In genomic region chr5:67307659-67308222, GRCm38 (mm10) we compare ENCODE assay signal across 8 mouse cellular contexts. TPM values are rescaled to one million over a fixed set of nuclear protein-coding genes. Genes with fewer than 3 reads are reported as not detected.
DNase-seq lines count a peak whose midpoint lies in the region; ATAC-seq and TF ChIP-seq lines count a peak whose summit lies in the region.

No protein-coding gene starts in this region.

- peak overlapping the region; percentile 66 for H3K4me2 ChIP-seq in embryonic facial prominence, embryonic 14.5 days (ENCODE audit: low read depth, low read length)
- peak overlapping the region; percentile 81 for H3K4me2 ChIP-seq in limb, embryonic 13.5 days (replicated peaks)

- intact Hi-C loops in left cerebral cortex, postnatal 25 days (cut with DNase I) = no loop called here

- H3K9me3 ChIP-seq in megakaryocyte, embryonic 14.5 days = no peaks in the 10 kb centered on the region
- H3K9me3 ChIP-seq in embryonic facial prominence, embryonic 14.5 days (ENCODE audit: control insufficient read depth, low read length) = no peaks in the 10 kb centered on the region
- no peaks in the 10 kb centered on the region for H3K9me3 ChIP-seq in limb, embryonic 13.5 days

- 33% methylated on average over 13 of the region's 13 CpGs for WGBS in embryonic facial prominence, embryonic 14.5 days
- WGBS in limb, embryonic 13.5 days = 29% methylated on average over 13 of the region's 13 CpGs
- 37% methylated on average over 13 of the region's 13 CpGs for WGBS in spleen, adult 2 months

- H3K9ac ChIP-seq in embryonic facial prominence, embryonic 14.5 days (ENCODE audit: low read depth, low read length) = peak overlapping the region; percentile 91
- peak overlapping the region; percentile 92 for H3K9ac ChIP-seq in limb, embryonic 13.5 days

- no peaks in the 10 kb centered on the region for H3K27me3 ChIP-seq in megakaryocyte, embryonic 14.5 days (replicated peaks)
- no peaks in the 10 kb centered on the region for H3K27me3 ChIP-seq in embryonic facial prominence, embryonic 14.5 days (replicated peaks; ENCODE audit: control insufficient read depth, insufficient read depth, low read length)
- H3K27me3 ChIP-seq in limb, embryonic 13.5 days = no peaks in the 10 kb centered on the region
- H3K27me3 ChIP-seq in spleen, adult 2 months (ENCODE audit: control insufficient read depth, insufficient read depth, low read length) = no peaks in the 10 kb centered on the region

- H3K4me3 ChIP-seq in megakaryocyte, embryonic 14.5 days (replicated peaks) = peak overlapping the region; percentile 99
- H3K4me3 ChIP-seq in embryonic facial prominence, embryonic 14.5 days (ENCODE audit: low read depth, low read length) = peak overlapping the region; percentile 97
- peak overlapping the region; percentile 98 for H3K4me3 ChIP-seq in limb, embryonic 13.5 days
- peak overlapping the region; percentile 90 for H3K4me3 ChIP-seq in spleen, adult 2 months (ENCODE audit: extremely low read depth, insufficient read depth, insufficient read length)

- ATAC-seq in megakaryocyte, adult 5-6 weeks (ENCODE audit: poor library complexity, severe bottlenecking) = no peak
- ATAC-seq in embryonic facial prominence, embryonic 14.5 days (ENCODE audit: low read depth) = no peak
- no peak for ATAC-seq in limb, embryonic 13.5 days (ENCODE audit: low FRiP score, low read depth)

- no peak overlapping the region for H3K27ac ChIP-seq in embryonic facial prominence, embryonic 14.5 days (replicated peaks; ENCODE audit: low read depth, low read length)
- no peak overlapping the region for H3K27ac ChIP-seq in limb, embryonic 13.5 days
- H3K27ac ChIP-seq in spleen, adult 2 months (ENCODE audit: insufficient read depth, low read length) = peak overlapping the region; percentile 28; the same call in 1 of the 2 replicates

- H3K36me3 ChIP-seq in megakaryocyte, embryonic 14.5 days (replicated peaks; ENCODE audit: low read length) = peaks cover 26% of the 10 kb centered on the region
- H3K36me3 ChIP-seq in embryonic facial prominence, embryonic 14.5 days (ENCODE audit: control insufficient read depth, insufficient read depth, low read length) = 0 out of 2 replicates have a peak, but pooled peaks cover 5% of the 10 kb centered on the region
- H3K36me3 ChIP-seq in limb, embryonic 13.5 days = peaks cover 12% of the 10 kb centered on the region; the same call in 1 of the 2 replicates
- H3K36me3 ChIP-seq in spleen, adult 2 months (ENCODE audit: control insufficient read depth, insufficient read depth, low read length) = no peaks in the 10 kb centered on the region

- TF ChIP-seq CTCF in spleen, adult 2 months (IDR thresholded peaks at IDR 0.05; ENCODE audit: extremely low read depth, insufficient read depth, insufficient read length, insufficient replicate concordance) = no peak

- TF ChIP-seq POLR2A in spleen, adult 2 months (IDR thresholded peaks at IDR 0.05; ENCODE audit: low read depth, low read length) = no peak

- DNase-seq in embryonic facial prominence, embryonic 14.5 days (ENCODE audit: low spot score) = no peak
- DNase-seq in spleen, adult 2 months (ENCODE audit: low read depth in 1 of 2, low spot score in 2 of 2) = no peak
- no peak for DNase-seq in left cerebral cortex, postnatal 25 days (ENCODE audit: low spot score in 2 of 2)
- no peak for DNase-seq in frontal cortex, postnatal 14 days (ENCODE audit: low spot score in 2 of 2)
- no peak for DNase-seq in adrenal gland, postnatal 14 days

- peaks cover 65% of the 10 kb centered on the region for H3K4me1 ChIP-seq in megakaryocyte, embryonic 14.5 days
- H3K4me1 ChIP-seq in embryonic facial prominence, embryonic 14.5 days (ENCODE audit: control insufficient read depth, insufficient read depth, low read length) = 0 out of 2 replicates have a peak, but pooled peaks cover 7% of the 10 kb centered on the region
- peaks cover 10% of the 10 kb centered on the region for H3K4me1 ChIP-seq in limb, embryonic 13.5 days
- H3K4me1 ChIP-seq in spleen, adult 2 months (ENCODE audit: control insufficient read depth, insufficient read depth, insufficient read length) = peaks cover 3% of the 10 kb centered on the region; the same call in 1 of the 2 replicates

RNA-seq across cellular contexts. Expression of gene Slc30a9, which starts 1.0 kb away (rescaled TPM):
- 0.68 and 4.5 TPM in 2 replicates for polyA plus RNA-seq in megakaryocyte, embryonic 14.5 days (2012; ENCODE audit: insufficient read depth, low replicate concordance)
- 17.4 and 22.5 TPM in 2 replicates for total RNA-seq in megakaryocyte, adult 5-6 weeks (2015)
- 20.3 and 42.4 TPM in 2 replicates for total RNA-seq in megakaryocyte, adult 5-6 weeks (2017)
- 104 and 106 TPM in 2 replicates for polyA plus RNA-seq in embryonic facial prominence, embryonic 14.5 days (2014; fragmentation: Nextera tagmentation; extraction: Ambion mirVana)
- polyA plus RNA-seq in limb, embryonic 13.5 days (2015; fragmentation: Nextera tagmentation; extraction: Ambion mirVana) = 95.2 and 97.0 TPM in 2 replicates
- 14.2 and 17.1 TPM in 2 replicates for polyA plus RNA-seq in spleen, adult 2 months (2012; rRNA removed)
- total RNA-seq in left cerebral cortex, postnatal 25 days (2021) = 100 to 1,000 TPM; 194 TPM
- total RNA-seq in adrenal gland, postnatal 14 days (2021) = 120 and 127 TPM in 2 replicates

RNA-seq across cellular contexts. Expression of gene Tmem33, which starts 47.4 kb away (rescaled TPM):
- 70.2 and 120 TPM in 2 replicates for polyA plus RNA-seq in megakaryocyte, embryonic 14.5 days (2012; ENCODE audit: insufficient read depth, low replicate concordance)
- 99.7 and 105 TPM in 2 replicates for total RNA-seq in megakaryocyte, adult 5-6 weeks (2015)
- 38.6 and 47.3 TPM in 2 replicates for total RNA-seq in megakaryocyte, adult 5-6 weeks (2017)
- polyA plus RNA-seq in embryonic facial prominence, embryonic 14.5 days (2014; fragmentation: Nextera tagmentation; extraction: Ambion mirVana) = 73.0 and 78.9 TPM in 2 replicates
- 73.4 and 82.0 TPM in 2 replicates for polyA plus RNA-seq in limb, embryonic 13.5 days (2015; fragmentation: Nextera tagmentation; extraction: Ambion mirVana)
- 56.6 and 61.4 TPM in 2 replicates for polyA plus RNA-seq in spleen, adult 2 months (2012; rRNA removed)
- 100 to 1,000 TPM in 1 of 2 experiments, 10 to 100 TPM in 1; 95.6 to 103 TPM for total RNA-seq in left cerebral cortex, postnatal 25 days (2021)
- 82.9 and 90.7 TPM in 2 replicates for total RNA-seq in adrenal gland, postnatal 14 days (2021)
